Mouse (Mus musculus) embryo, embryonic 10 days (tissue): ENCODE results near the gene Cenpm.
A peak's percentile ranks its signal among the peaks of the same experiment; 100 is the strongest.

ENCODE experiments used
- DNase-seq: peaks from one replicate; pipeline ENCODE4 v3.0.0-alpha.2; 2015; ENCODE audit warnings: low spot score

Cenpm gene

GRCm38 (mm10) chr15:82213222-82213621, 31.3 kb downstream of the Cenpm start:
- DNase-seq, result no peak

GRCm38 (mm10) chr15:82212752-82213063, 31.8 kb downstream of the Cenpm start, which contains the start of gene Shisa8:
Gene Shisa8, minus strand, starts transcription at chr15:82212815.
- peak; percentile 51 for DNase-seq

GRCm38 (mm10) chr15:82211911-82212751, 32.4 kb downstream of the Cenpm start:
- DNase-seq, result peak; percentile 50

- no peak for DNase-seq
These were observed 33.3 kb downstream of the Cenpm start for GRCm38 (mm10) chr15:82211281-82211680.

- no peak for DNase-seq
These were observed 33.7 kb downstream of the Cenpm start for GRCm38 (mm10) chr15:82210801-82211200.

GRCm38 (mm10) chr15:82209295-82210050, 35.1 kb downstream of the Cenpm start:
- no peak for DNase-seq

GRCm38 (mm10) chr15:82208307-82208706, 36.2 kb downstream of the Cenpm start:
- DNase-seq, result no peak

GRCm38 (mm10) chr15:82207504-82208219, 36.9 kb downstream of the Cenpm start:
- DNase-seq, result no peak

- no peak for DNase-seq
These were observed 37.5 kb downstream of the Cenpm start for GRCm38 (mm10) chr15:82207105-82207459.

GRCm38 (mm10) chr15:82206365-82207104, 38.0 kb downstream of the Cenpm start:
- DNase-seq, result no peak

- DNase-seq, result no peak
These were observed 39.7 kb downstream of the Cenpm start for GRCm38 (mm10) chr15:82204680-82205371.

GRCm38 (mm10) chr15:82203611-82204351, 40.8 kb downstream of the Cenpm start:
- no peak for DNase-seq

GRCm38 (mm10) chr15:82203090-82203489, 41.5 kb downstream of the Cenpm start:
- DNase-seq, result no peak

- no peak for DNase-seq
These were observed 42.5 kb downstream of the Cenpm start for GRCm38 (mm10) chr15:82202086-82202485.

GRCm38 (mm10) chr15:82199546-82199945, 45.0 kb downstream of the Cenpm start:
- no peak for DNase-seq

GRCm38 (mm10) chr15:82198342-82198741, 46.2 kb downstream of the Cenpm start:
- no peak for DNase-seq

- no peak for DNase-seq
These were observed 46.6 kb downstream of the Cenpm start for GRCm38 (mm10) chr15:82197937-82198336.

- DNase-seq, result no peak
These were observed 47.2 kb downstream of the Cenpm start for GRCm38 (mm10) chr15:82197246-82197750.

- no peak for DNase-seq
These were observed 48.2 kb downstream of the Cenpm start for GRCm38 (mm10) chr15:82196300-82196699.

GRCm38 (mm10) chr15:82192617-82193016, 51.9 kb downstream of the Cenpm start:
- no peak for DNase-seq
